ENCODE assay signal across 8 mouse cellular contexts in the genomic region with DNA sequence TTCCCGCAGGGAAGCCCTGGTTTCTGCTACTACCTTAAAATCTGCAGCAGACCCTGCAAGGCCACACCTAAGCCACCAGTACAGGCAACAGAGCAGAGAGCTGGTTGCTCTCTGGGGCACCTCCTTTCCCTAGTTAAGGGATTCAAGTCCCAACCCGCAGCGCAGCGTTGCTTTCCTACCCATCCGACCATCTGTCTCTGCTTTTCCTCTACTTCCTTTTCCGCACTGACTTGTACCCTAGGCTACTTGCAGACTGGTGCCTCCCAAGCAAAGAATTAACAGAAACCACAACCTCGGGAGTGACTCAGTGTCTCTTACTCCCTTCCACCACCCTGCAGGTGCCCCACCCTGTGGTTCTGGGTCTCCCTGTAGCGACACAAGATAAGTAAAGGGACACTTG. TPM values are rescaled to one million over a fixed set of nuclear protein-coding genes. Genes with fewer than 3 reads are reported as not detected.
DNase-seq lines count a peak whose midpoint lies in the region; ATAC-seq and TF ChIP-seq lines count a peak whose summit lies in the region.

No protein-coding gene starts in this region.

- peak; percentile 15 to 34 for DNase-seq in adrenal gland, postnatal 36 days
- no peak for DNase-seq in adrenal gland, postnatal 4 days (ENCODE audit: low spot score in 2 of 2)
- DNase-seq in 3134 (ENCODE audit: extremely low read depth, insufficient read length, low spot score) = peak; percentile 67
- DNase-seq in cerebellum, adult 11-12 months = peak; percentile 68
- DNase-seq in forebrain, postnatal 0 days = no peak
- peak; percentile 27 to 40 for DNase-seq in left cerebral cortex, postnatal 36 days (ENCODE audit: low spot score in 2 of 2)

- H3K4me2 ChIP-seq in forebrain, postnatal 0 days (ENCODE audit: low read depth) = peak overlapping the region; percentile 90
- H3K4me2 ChIP-seq in myocyte (ENCODE audit: low read depth) = peak overlapping the region; percentile 86

- no peaks in the 10 kb centered on the region for H3K36me3 ChIP-seq in forebrain, postnatal 0 days (ENCODE audit: insufficient read depth)
- H3K36me3 ChIP-seq in myocyte (ENCODE audit: control insufficient read depth, insufficient read depth) = no peaks in the 10 kb centered on the region

- intact Hi-C loops in left cerebral cortex, postnatal 36 days (cut with DNase I) = no loop called here

- no peaks in the 10 kb centered on the region for H3K79me2 ChIP-seq in myocyte (ENCODE audit: control insufficient read depth, insufficient read depth)

- H3K4me1 ChIP-seq in forebrain, postnatal 0 days (ENCODE audit: insufficient read depth) = no peaks in the 10 kb centered on the region

- no peaks in the 10 kb centered on the region for H3K9me3 ChIP-seq in forebrain, postnatal 0 days (ENCODE audit: low read length)

- peak overlapping the region; percentile 56 for H3K9ac ChIP-seq in forebrain, postnatal 0 days

- 8% methylated on average over 8 of the region's 8 CpGs for WGBS in forebrain, postnatal 0 days

- ATAC-seq in forebrain, postnatal 0 days = no peak
- no peak; the same call in 1 of the 2 replicates for ATAC-seq in monocyte, adult 5-6 weeks (replicated peaks; ENCODE audit: insufficient number of reproducible peaks, low FRiP score, low TSS enrichment, poor library complexity, severe bottlenecking)

- TF ChIP-seq POLR2A in myocyte (IDR thresholded peaks at IDR 0.05; ENCODE audit: insufficient read length, low read depth) = no peak

- no peak for TF ChIP-seq CTCF in forebrain, postnatal 0 days (IDR thresholded peaks at IDR 0.05; ENCODE audit: low read depth)

- H3K27me3 ChIP-seq in forebrain, postnatal 0 days (ENCODE audit: insufficient read depth, low read length) = no peaks in the 10 kb centered on the region
- H3K27me3 ChIP-seq in myocyte (ENCODE audit: control insufficient read depth, insufficient read depth, insufficient read length) = peaks cover 11% of the 10 kb centered on the region

- H3ac ChIP-seq in myocyte (ENCODE audit: control insufficient read depth, insufficient read length) = peak overlapping the region; percentile 39

- no peak overlapping the region for H3K27ac ChIP-seq in forebrain, postnatal 0 days (ENCODE audit: low read depth, low read length)

- peak overlapping the region; percentile 69 for H3K4me3 ChIP-seq in forebrain, postnatal 0 days (ENCODE audit: low read depth, low read length)
- peak overlapping the region; percentile 52 for H3K4me3 ChIP-seq in myocyte

TF ChIP-seq in myocyte, 11 proteins besides CTCF, POLR2A, EP300 and RAD21:
- TF ChIP-seq POLR2AphosphoS2 (IDR thresholded peaks at IDR 0.05; ENCODE audit: insufficient read length, low read depth) = no peak
- peak in 2 of 3 experiments; percentile 4 to 34 for TF ChIP-seq MYOD1 (IDR thresholded peaks at IDR 0.05; ENCODE audit: control insufficient read depth in 1 of 3, insufficient read length in 2 of 3, low read depth in 2 of 3)

RNA-seq across cellular contexts. Expression of a gene that starts 1.0 kb away (rescaled TPM):
- total RNA-seq in adrenal gland, postnatal 36 days (2021) = 100 to 1,000 TPM in 1 of 2 experiments, 10 to 100 TPM in 1; 68.8 to 100 TPM
- total RNA-seq in adrenal gland, postnatal 4 days (2021) = 10 to 100 TPM; 67.2 to 77.2 TPM
- 192 and 268 TPM in 2 replicates for total RNA-seq in forebrain, postnatal 0 days (2014; rRNA removed)
- 243 and 282 TPM in 2 replicates for polyA plus RNA-seq in forebrain, postnatal 0 days (2015; fragmentation: Nextera tagmentation; extraction: Ambion mirVana)
- total RNA-seq in left cerebral cortex, postnatal 36 days (2021) = 100 to 1,000 TPM; 105 to 117 TPM
- polyA plus RNA-seq in myocyte (2012; fragmentation: generic; extraction: Trizol) = 62.0 TPM
- 0.43 to 3.1 TPM (median 3.0 TPM) in 3 replicates for total RNA-seq in monocyte, adult 5-6 weeks (2017)

RNA-seq across cellular contexts. Expression of a gene that starts 42.9 kb away (rescaled TPM):
- total RNA-seq in adrenal gland, postnatal 36 days (2021) = 10 to 100 TPM; 63.5 to 87.4 TPM
- total RNA-seq in adrenal gland, postnatal 4 days (2021) = 10 to 100 TPM; 72.1 to 74.5 TPM
- 13.2 and 18.7 TPM in 2 replicates for total RNA-seq in forebrain, postnatal 0 days (2014; rRNA removed)
- polyA plus RNA-seq in forebrain, postnatal 0 days (2015; fragmentation: Nextera tagmentation; extraction: Ambion mirVana) = 26.3 and 36.7 TPM in 2 replicates
- 10 to 100 TPM; 16.6 TPM for total RNA-seq in left cerebral cortex, postnatal 36 days (2021)
- polyA plus RNA-seq in myocyte (2012; fragmentation: generic; extraction: Trizol) = 17.6 TPM
- 34.4 to 38.5 TPM (median 34.8 TPM) in 3 replicates for total RNA-seq in monocyte, adult 5-6 weeks (2017)

Comparison
In these comparisons a context has a peak if more than half of its experiments do, and no peak if none do; other contexts are left out.
1. DNase-seq: peak in adrenal gland, postnatal 36 days (2 of 2), 3134 (single experiment), cerebellum, adult 11-12 months (single experiment) and left cerebral cortex, postnatal 36 days (2 of 2); none in adrenal gland, postnatal 4 days (0 of 2) and forebrain, postnatal 0 days (single experiment).
2. RNA of a gene that starts 1.0 kb away (total RNA-seq): 192 to 268 TPM in forebrain, postnatal 0 days, 105 to 117 TPM in left cerebral cortex, postnatal 36 days, 68.8 to 100 TPM in adrenal gland, postnatal 36 days and 67.2 to 77.2 TPM in adrenal gland, postnatal 4 days; 0.43 to 3.1 TPM in monocyte, adult 5-6 weeks; every median in the first group is over 10 times any median in the second.